Mouse (Mus musculus) left cerebral cortex, postnatal 25 days (tissue): ENCODE data around the gene Epb41l1. TPM values are rescaled to one million over a fixed set of nuclear protein-coding genes. Genes with fewer than 3 reads are reported as not detected.
"Not testable (repeated sequence)": the region's sequence is repeated elsewhere in the genome, so short reads cannot be mapped to it uniquely, and the experiment has no call there.

Experiments
- DNase-seq, 2 experiments: peaks; one replicate each; pipeline ENCODE4 v3.0.0; 2022; ENCODE audit warnings: low spot score in 2 of 2, mixed read lengths in 1 of 2
- intact Hi-C: fragments of 180-260 bp; cut with DNase I; formaldehyde crosslinking; loops from one replicate; pipeline ENCODE4 v1.15.1; 2025
- total RNA-seq, 2 experiments: library from RNA; stranded (reverse); gene quantifications; 2 replicates each; pipeline ENCODE4 v1.2.3; 2021

The Epb41l1 gene
- 100 to 1,000 TPM; 349 to 370 TPM for total RNA-seq

GRCm38 (mm10) chr2:156420694-156421380 lies at the start of gene Epb41l1:
Gene Epb41l1 (plus strand): TSS chr2:156420909.
- peak in 1 of 2 experiments; percentile 45 for DNase-seq

GRCm38 (mm10) chr2:156376956-156377355 lies 43.8 kb upstream of the Epb41l1 start:
- no peak for DNase-seq
- intact Hi-C loops = no loop called here

More at GRCm38 (mm10) chr2:156420694-156421380, at the start of gene Epb41l1:
- intact Hi-C loops = no loop called here

- intact Hi-C loops = loop anchor here (5.0 kb wide), 1 partner anchor 137 kb away; no protein-coding TSS in a partner anchor
- peak; percentile 59 to 89 for DNase-seq
Measured at GRCm38 (mm10) chr2:156379929-156380328, 40.8 kb upstream of the Epb41l1 start.

GRCm38 (mm10) chr2:156381350-156381749 lies 39.4 kb upstream of the Epb41l1 start:
- no peak for DNase-seq
- intact Hi-C loops = loop anchor here (5.0 kb wide), 1 partner anchor 136 kb away; no protein-coding TSS in a partner anchor

GRCm38 (mm10) chr2:156392461-156393154 lies 28.1 kb upstream of the Epb41l1 start:
- peak; percentile 73 to 79 for DNase-seq
- intact Hi-C loops = not testable (repeated sequence)

GRCm38 (mm10) chr2:156393155-156393828 lies 27.4 kb upstream of the Epb41l1 start:
- no peak for DNase-seq
- intact Hi-C loops = no loop called here

- intact Hi-C loops = no loop called here
Measured at GRCm38 (mm10) chr2:156394282-156394681, 26.4 kb upstream of the Epb41l1 start.

GRCm38 (mm10) chr2:156396096-156396495 lies 24.6 kb upstream of the Epb41l1 start:
- no peak for DNase-seq
- intact Hi-C loops = loop anchor here (5.0 kb wide), 1 partner anchor 81 kb away; no protein-coding TSS in a partner anchor

More at GRCm38 (mm10) chr2:156394282-156394681, 26.4 kb upstream of the Epb41l1 start:
- DNase-seq = no peak

- no peak for DNase-seq
- intact Hi-C loops = loop anchor here (5.0 kb wide), 1 partner anchor 79 kb away; no protein-coding TSS in a partner anchor
Measured at GRCm38 (mm10) chr2:156397988-156398387, 22.7 kb upstream of the Epb41l1 start.

GRCm38 (mm10) chr2:156399485-156399884 lies 21.2 kb upstream of the Epb41l1 start:
- DNase-seq = peak in 1 of 2 experiments; percentile 59
- intact Hi-C loops = loop anchor here (5.0 kb wide), 1 partner anchor 78 kb away; no protein-coding TSS in a partner anchor

- DNase-seq = peak; percentile 49 to 65
- intact Hi-C loops = no loop called here
Measured at GRCm38 (mm10) chr2:156401331-156401730, 19.4 kb upstream of the Epb41l1 start.

- intact Hi-C loops = no loop called here
- no peak for DNase-seq
Measured at GRCm38 (mm10) chr2:156402036-156402435, 18.7 kb upstream of the Epb41l1 start.

- intact Hi-C loops = no loop called here
- DNase-seq = no peak
Measured at GRCm38 (mm10) chr2:156406987-156407386, 13.7 kb upstream of the Epb41l1 start.

- peak; percentile 45 to 49 for DNase-seq
- intact Hi-C loops = no loop called here
Measured at GRCm38 (mm10) chr2:156408168-156408567, 12.5 kb upstream of the Epb41l1 start.

- intact Hi-C loops, DNase-seq: not testable (repeated sequence)
Measured at GRCm38 (mm10) chr2:156411348-156411747, 9.4 kb upstream of the Epb41l1 start.

GRCm38 (mm10) chr2:156414996-156415395 lies 5.7 kb upstream of the Epb41l1 start:
- DNase-seq = no peak
- intact Hi-C loops = no loop called here

GRCm38 (mm10) chr2:156415674-156416073 lies 5.0 kb upstream of the Epb41l1 start:
- DNase-seq = no peak
- intact Hi-C loops = no loop called here

- no peak for DNase-seq
- intact Hi-C loops = no loop called here
Measured at GRCm38 (mm10) chr2:156417194-156417593, 3.5 kb upstream of the Epb41l1 start.

- DNase-seq = no peak
- intact Hi-C loops = no loop called here
Measured at GRCm38 (mm10) chr2:156418467-156418866, 2.2 kb upstream of the Epb41l1 start.

- DNase-seq = no peak
- intact Hi-C loops = no loop called here
Measured at GRCm38 (mm10) chr2:156420327-156420693, 399 bp upstream of the Epb41l1 start.
